Mouse (Mus musculus) spleen, adult 2 months (tissue): ENCODE results near the gene Vash2. TPM values are rescaled to one million over a fixed set of nuclear protein-coding genes. Genes with fewer than 3 reads are reported as not detected.

ENCODE experiments used
- DNase-seq, 2 experiments: peaks; one replicate each; pipeline versions ENCODE4 v3.0.0 to v3.0.0-alpha.2; 2012 to 2021; ENCODE audit warnings: low spot score in 2 of 2, low read depth in 1 of 2
- H3K27ac ChIP-seq: fragments of 200-500 bp; 2 replicates; pipeline ENCODE4 v1.5.1; 2012; ENCODE audit warnings: low read length, inconsistent platforms; ENCODE audit not compliant: insufficient read depth
- H3K27me3 ChIP-seq: fragments of 200-500 bp; 2 replicates; pipeline ENCODE4 v1.6.1; 2012; ENCODE audit warnings: mild to moderate bottlenecking, moderate library complexity, low read length, inconsistent platforms; ENCODE audit not compliant: control insufficient read depth, insufficient read depth
- H3K36me3 ChIP-seq: fragments of 200-500 bp; 2 replicates; pipeline ENCODE4 v1.6.1; 2012; ENCODE audit warnings: mild to moderate bottlenecking, low read length, inconsistent platforms; ENCODE audit not compliant: control insufficient read depth, insufficient read depth
- H3K4me1 ChIP-seq: fragments of 200-500 bp; 2 replicates; pipeline ENCODE4 v1.6.1; 2011; ENCODE audit warnings: inconsistent platforms; ENCODE audit not compliant: control insufficient read depth, insufficient read depth, insufficient read length
- H3K4me3 ChIP-seq: fragments of 200-500 bp; 2 replicates; pipeline ENCODE4 v1.5.1; 2011; ENCODE audit warnings: mild to moderate bottlenecking, inconsistent platforms; ENCODE audit not compliant: insufficient read depth, insufficient read length; ENCODE audit errors: extremely low read depth
- CTCF ChIP-seq: fragments of 200-500 bp; IDR thresholded peaks from 2 replicates; pipeline ENCODE4 v1.5.1; 2011; ENCODE audit warnings: mild to moderate bottlenecking, inconsistent platforms; ENCODE audit not compliant: insufficient read depth, insufficient read length, insufficient replicate concordance; ENCODE audit errors: extremely low read depth
- POLR2A ChIP-seq: fragments of 200-500 bp; IDR thresholded peaks from 2 replicates; pipeline ENCODE4 v1.6.1; 2011; ENCODE audit warnings: low read depth, low read length, inconsistent platforms
- WGBS: fragments of 180-500 bp; shearing (Covaris S2); methylation state at CpG from one replicate; pipeline ENCODE4 v1.1.7; 2018; 5-methylcytosine and 5-hydroxymethylcytosine counted together
- polyA plus RNA-seq: library from polyadenylated mRNA; depleted of rRNA; stranded (reverse); fragments of >200 nt; gene quantifications from 2 replicates; pipeline ENCODE4 v1.2.3, GENCODE M21; 2012

Gene Vash2
- polyA plus RNA-seq, 1 experiment = 0.56 TPM

- 70% methylated on average over 11 of the region's 11 CpGs for WGBS
- Histone ChIP-seq H3K27ac (no peak overlapping the region), H3K4me1 (peaks cover 16% of the 10 kb centered on the region), H3K27me3 (peaks cover 16% of the 10 kb centered on the region), H3K4me3 (no peak overlapping the region), H3K36me3 (no peaks in the 10 kb centered on the region)
- no peak for TF ChIP-seq CTCF
- TF ChIP-seq POLR2A = no peak
- no peak for DNase-seq
Measured at GRCm38 (mm10) chr1:190976887-190977573, 2.1 kb downstream of the Vash2 start.

DNA sequence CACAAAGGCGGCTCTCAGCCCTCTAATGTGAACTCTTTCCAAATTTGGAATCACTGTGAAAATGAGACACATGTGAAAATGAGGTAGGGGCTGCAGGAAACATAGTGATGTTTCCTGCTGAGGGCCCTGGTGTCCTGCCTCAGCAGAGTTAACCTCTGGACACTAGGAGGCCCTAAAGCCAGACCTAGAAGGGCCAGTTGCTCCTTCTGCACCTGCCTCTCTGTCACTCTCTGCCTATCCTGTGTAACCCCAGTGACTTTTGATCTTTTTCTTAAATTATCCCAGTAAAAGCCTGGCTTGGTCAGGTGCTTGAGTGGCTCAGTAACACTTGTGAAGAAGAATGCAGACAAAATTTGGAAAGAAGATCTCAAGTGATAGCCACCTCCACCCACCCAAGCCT lies 4.3 kb downstream of the Vash2 start:
- Histone ChIP-seq H3K4me1 (peaks cover 7% of the 10 kb centered on the region), H3K4me3 (no peak overlapping the region), H3K27ac (no peak overlapping the region), H3K27me3 (peaks cover 16% of the 10 kb centered on the region), H3K36me3 (no peaks in the 10 kb centered on the region)
- no peak for TF ChIP-seq POLR2A
- no peak for TF ChIP-seq CTCF
- WGBS = 100% methylated on average over 1 of the region's 1 CpGs
- DNase-seq = no peak

DNA sequence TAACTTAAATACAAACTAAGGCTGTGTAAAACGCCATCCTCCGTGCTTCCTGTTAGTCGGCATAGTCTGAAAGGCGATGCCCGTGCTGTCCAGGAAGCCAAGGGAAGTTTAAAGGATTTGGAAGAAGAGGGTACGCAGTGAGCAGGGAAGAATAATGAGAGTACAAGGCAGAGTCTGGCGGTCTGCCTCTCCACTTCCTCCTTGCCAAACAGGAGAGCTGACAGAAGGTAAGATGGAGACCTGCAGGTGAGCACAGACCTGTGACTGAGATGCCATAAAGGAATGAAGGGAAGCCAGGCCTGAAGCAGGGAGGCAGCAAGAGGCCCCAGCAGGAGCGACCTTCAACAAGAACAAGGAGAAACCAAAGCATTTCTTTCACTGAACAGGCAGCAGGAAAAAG lies 4.9 kb downstream of the Vash2 start:
- Histone ChIP-seq H3K27ac (no peak overlapping the region), H3K4me3 (no peak overlapping the region), H3K27me3 (peaks cover 14% of the 10 kb centered on the region), H3K4me1 (peaks cover 7% of the 10 kb centered on the region), H3K36me3 (no peaks in the 10 kb centered on the region)
- no peak for TF ChIP-seq POLR2A
- no peak for TF ChIP-seq CTCF
- WGBS = 89% methylated on average over 8 of the region's 8 CpGs
- DNase-seq = no peak

DNA sequence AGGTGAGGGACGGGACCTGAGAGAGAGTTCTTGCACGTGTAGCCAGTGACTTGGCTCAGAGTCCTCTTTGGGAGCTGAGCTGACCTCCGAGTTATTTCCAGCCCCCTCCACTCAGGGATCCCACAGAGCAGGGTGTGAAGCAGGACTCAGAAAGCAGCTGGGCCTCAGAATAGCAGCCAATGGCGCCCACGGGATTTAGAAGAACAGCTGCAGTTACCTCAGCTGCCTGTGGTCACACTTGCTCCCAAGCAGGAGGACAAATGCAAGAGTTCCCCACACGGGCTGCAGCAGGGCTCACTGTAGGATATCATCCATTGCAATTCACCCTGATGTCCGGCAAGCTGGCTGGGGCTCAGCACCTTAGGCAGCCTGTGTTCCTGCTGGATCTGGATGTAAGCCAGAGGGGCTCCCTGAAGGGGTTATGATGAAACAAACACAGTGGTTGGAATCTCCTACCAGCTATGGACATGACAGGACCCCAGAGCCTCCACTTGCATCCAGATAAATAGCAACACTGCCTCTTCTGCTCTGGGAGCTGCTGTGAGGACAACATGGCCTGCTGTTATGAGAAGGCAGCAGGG lies 6.4 kb downstream of the Vash2 start:
- Histone ChIP-seq H3K27me3 (no peaks in the 10 kb centered on the region; the same call in 1 of the 2 replicates), H3K4me3 (no peak overlapping the region), H3K4me1 (no peaks in the 10 kb centered on the region), H3K36me3 (no peaks in the 10 kb centered on the region), H3K27ac (no peak overlapping the region)
- no peak for DNase-seq
- 60% methylated on average over 7 of the region's 7 CpGs for WGBS
- no peak for TF ChIP-seq POLR2A
- TF ChIP-seq CTCF = no peak

DNA sequence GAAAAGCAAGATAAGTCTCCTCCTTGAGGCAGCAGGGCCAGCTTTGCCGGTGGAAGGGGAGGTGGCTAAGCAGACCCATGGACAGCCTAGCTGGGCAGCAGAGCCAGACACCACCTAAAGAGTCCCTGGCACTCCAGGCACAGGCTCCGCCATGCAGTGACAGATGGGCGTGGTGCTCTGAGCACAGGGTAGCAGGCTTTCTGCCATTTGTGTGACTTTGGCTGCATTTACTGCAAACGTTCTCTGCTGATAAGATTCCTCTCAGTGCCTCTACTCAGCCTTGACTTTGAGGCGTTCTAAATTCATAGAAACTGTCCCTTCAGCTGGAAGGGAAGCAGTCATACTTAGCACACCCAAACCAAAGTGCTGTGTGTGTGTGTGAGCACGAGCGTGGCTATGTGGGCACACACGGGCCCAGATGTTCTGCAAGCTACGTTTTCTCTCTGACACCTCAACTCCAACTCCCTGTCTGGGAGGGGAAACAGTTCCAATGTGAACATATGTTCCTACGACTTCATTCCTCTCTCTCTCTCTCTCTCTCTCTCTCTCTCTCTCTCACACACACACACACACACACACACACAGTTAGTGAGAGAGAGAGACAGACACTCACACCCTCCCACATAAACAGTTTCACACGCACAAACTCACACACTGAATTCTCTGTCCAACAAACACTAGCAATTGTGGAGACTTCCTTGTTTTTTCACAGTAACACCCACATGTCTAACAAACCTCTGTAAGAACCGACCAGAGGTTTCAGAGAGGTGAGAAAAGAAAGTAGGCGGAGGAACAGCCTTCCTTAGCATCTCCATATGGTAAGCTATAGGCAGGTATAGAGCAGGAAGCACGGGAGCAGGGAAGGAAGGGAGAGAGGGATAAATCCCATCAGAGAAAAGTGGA lies 7.1 kb downstream of the Vash2 start:
- no peaks in the 10 kb centered on the region for H3K27me3 ChIP-seq
- H3K4me3 ChIP-seq = no peak overlapping the region
- no peak overlapping the region for H3K27ac ChIP-seq
- no peaks in the 10 kb centered on the region for H3K36me3 ChIP-seq
- no peak for TF ChIP-seq CTCF
- TF ChIP-seq POLR2A = no peak
- H3K4me1 ChIP-seq = no peaks in the 10 kb centered on the region
- WGBS = 67% methylated on average over 14 of the region's 14 CpGs
- DNase-seq = no peak

DNA sequence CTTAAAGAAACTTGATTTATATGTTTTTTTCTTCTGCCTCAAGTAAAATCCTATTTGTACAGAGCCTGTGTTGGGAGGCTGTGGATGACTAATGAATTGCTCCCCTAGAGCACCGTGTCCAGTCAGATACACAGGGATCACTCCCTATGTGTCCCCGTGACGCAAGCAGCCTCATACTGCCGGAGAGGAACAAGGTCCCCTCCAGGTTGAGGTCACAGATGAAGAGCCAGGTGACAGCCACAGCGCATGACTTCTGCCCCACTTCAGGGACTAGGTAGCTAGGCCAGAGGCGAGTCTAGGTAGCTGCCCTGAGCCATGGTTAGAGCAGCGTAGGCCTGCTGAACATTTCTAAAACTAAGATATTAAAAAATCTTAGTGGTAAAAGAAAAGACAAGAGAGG lies 11.1 kb downstream of the Vash2 start:
- no peaks in the 10 kb centered on the region for H3K36me3 ChIP-seq
- H3K27ac ChIP-seq = no peak overlapping the region
- WGBS = 93% methylated on average over 7 of the region's 7 CpGs
- no peak overlapping the region for H3K4me3 ChIP-seq
- no peak for DNase-seq
- no peaks in the 10 kb centered on the region for H3K27me3 ChIP-seq
- no peaks in the 10 kb centered on the region for H3K4me1 ChIP-seq
- no peak for TF ChIP-seq POLR2A
- no peak for TF ChIP-seq CTCF
